Mouse (Mus musculus): Measurements from ENCODE around the gene Flt3l.

DNA sequence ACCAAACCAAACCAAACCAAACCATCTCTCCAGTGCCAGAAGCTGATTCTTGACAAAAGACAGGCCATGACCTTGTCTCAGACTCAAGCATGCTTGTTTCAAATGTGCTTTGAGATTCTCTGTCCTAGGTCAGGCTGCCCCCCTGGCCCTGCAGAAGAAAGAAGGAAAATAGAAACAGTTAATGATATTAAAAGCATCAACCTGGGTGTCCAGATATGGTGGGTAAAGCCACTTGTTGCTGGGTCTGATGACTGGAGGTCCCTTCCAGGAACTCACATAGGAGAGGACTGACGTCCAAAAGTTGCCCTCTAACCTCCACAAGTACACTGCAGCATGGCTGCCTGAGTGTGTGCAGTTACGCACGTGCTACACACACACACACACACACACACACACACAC, 24.6 kb upstream of the Flt3l start:
- TF ChIP-seq POLR2A (IDR thresholded peaks at IDR 0.05; ENCODE audit: low read depth, low read length) (no peak), CTCF (IDR thresholded peaks at IDR 0.05; ENCODE audit: extremely low read depth, insufficient read length, insufficient replicate concordance, low read depth, low read length) (no peak)
